Mouse (Mus musculus): ENCODE results near the gene Ier2. TPM values are rescaled to one million over a fixed set of nuclear protein-coding genes. Genes with fewer than 3 reads are reported as not detected.

The Ier2 gene
- polyA plus RNA-seq, 1 experiment from 2014 or later = 80.6 TPM

DNA sequence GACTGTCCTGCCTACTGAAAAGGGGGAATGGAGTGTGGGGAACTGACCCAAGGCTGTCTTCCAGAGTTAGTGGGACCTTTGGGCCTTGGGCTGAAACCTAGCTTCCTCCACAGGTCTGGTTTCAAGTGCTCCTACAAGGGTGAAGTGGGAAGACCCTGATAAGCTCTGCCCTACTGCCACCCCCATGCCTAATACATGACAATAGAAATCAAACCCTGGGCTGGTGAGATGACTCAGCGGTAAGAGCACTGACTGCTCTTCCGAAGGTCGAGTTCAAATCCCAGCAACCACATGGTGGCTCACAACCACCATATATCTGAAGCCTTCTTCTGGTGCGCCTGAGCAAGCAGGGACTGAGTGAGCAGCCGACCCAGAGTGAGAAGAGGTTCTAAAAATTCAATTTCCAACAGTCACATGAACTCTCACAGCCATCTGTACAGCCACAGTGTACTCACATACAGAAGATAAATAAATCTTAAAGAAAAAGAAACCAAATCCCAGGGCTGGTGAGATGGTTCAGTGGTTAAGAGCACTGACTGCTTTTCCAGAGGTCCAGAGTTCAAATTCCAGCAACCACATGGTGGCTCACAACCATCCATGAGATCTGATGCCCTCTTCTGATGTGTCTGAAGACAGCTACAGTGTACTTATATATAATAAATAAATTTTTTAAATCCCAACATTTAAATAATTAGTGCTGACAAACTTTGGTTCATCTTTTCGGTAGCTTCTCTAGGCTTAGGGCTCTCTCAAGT is 6.3 kb upstream of the Ier2 start:
- Histone ChIP-seq H3K9me3 (no peaks in the 10 kb centered on the region), H3K36me3 (peaks cover 56% of the 10 kb centered on the region), H3K4me2 (no peak overlapping the region), H3K27ac (0 out of 2 replicates have a peak overlapping the region, but pooled peaks have one; percentile 22), H3K4me3 (no peak overlapping the region), H3K27me3 (no peaks in the 10 kb centered on the region), H3K9ac (no peak overlapping the region), H3K4me1 (peaks cover 9% of the 10 kb centered on the region)
- ATAC-seq (ENCODE audit: insufficient number of reproducible peaks, low FRiP score, low TSS enrichment, low read depth) = no peak
- WGBS = 84% methylated on average over 6 of the region's 6 CpGs

DNA sequence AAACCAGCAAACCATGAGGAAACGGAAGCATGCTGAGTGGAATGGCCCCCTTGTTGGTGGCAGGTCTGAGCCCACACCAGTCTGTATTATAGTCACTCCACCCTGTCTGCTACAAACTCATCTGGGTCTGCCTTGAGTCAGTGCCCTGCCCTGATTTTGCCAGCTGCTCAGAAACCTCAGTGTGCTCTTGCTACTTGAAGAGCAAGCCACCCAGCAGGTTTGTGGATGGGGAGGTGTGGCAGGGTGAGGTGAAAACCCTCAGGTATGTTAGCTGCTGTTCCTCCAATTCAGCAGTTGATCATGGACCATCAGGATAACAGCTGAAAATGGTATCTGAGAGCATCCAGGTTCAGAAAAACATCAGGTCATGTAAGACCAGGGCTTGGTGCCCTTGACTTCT is 5.4 kb upstream of the Ier2 start:
- H3K9ac ChIP-seq = no peak overlapping the region
- peaks cover 14% of the 10 kb centered on the region for H3K4me1 ChIP-seq
- H3K36me3 ChIP-seq = peaks cover 50% of the 10 kb centered on the region
- H3K9me3 ChIP-seq = no peaks in the 10 kb centered on the region
- H3K4me2 ChIP-seq = no peak overlapping the region
- no peak overlapping the region for H3K4me3 ChIP-seq
- no peaks in the 10 kb centered on the region for H3K27me3 ChIP-seq
- no peak for ATAC-seq (ENCODE audit: insufficient number of reproducible peaks, low FRiP score, low TSS enrichment, low read depth)
- 79% methylated on average over 1 of the region's 1 CpGs for WGBS
- peak overlapping the region; percentile 22; the same call in 1 of the 2 replicates for H3K27ac ChIP-seq

DNA sequence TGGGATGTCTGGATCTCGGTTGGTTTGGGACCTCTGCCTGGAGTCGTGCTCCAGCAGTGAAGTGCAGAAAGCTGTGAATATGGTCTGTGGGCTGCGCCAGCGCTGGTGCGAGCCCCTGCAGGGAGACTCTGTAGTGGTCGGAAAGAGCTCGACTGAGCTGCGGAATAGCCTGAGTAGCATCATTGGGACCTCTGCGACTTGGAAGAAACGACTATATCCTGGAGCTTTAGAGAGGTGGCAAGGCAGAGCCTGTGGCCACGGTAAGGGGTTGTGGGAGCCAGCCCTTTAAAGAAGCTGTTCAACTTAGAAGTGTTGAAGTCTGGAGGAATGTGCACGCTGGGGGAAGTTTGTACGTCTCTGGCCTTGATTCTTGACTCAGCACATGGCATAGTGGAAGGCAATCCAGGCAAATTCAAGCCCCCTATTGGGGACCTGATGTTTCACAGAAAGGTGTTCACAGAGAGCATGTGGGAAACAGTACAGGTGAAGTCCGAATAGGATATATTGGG is 2.8 kb upstream of the Ier2 start:
- H3K4me3 ChIP-seq = peak overlapping the region; percentile 88
- H3K4me2 ChIP-seq = peak overlapping the region; percentile 72
- ATAC-seq (ENCODE audit: insufficient number of reproducible peaks, low FRiP score, low TSS enrichment, low read depth) = no peak
- no peaks in the 10 kb centered on the region for H3K9me3 ChIP-seq
- peak overlapping the region; percentile 96 for H3K27ac ChIP-seq
- peaks cover 26% of the 10 kb centered on the region for H3K36me3 ChIP-seq
- WGBS = 2% methylated on average over 14 of the region's 14 CpGs
- H3K4me1 ChIP-seq = peaks cover 24% of the 10 kb centered on the region
- peak overlapping the region; percentile 55 for H3K9ac ChIP-seq
- no peaks in the 10 kb centered on the region for H3K27me3 ChIP-seq

DNA sequence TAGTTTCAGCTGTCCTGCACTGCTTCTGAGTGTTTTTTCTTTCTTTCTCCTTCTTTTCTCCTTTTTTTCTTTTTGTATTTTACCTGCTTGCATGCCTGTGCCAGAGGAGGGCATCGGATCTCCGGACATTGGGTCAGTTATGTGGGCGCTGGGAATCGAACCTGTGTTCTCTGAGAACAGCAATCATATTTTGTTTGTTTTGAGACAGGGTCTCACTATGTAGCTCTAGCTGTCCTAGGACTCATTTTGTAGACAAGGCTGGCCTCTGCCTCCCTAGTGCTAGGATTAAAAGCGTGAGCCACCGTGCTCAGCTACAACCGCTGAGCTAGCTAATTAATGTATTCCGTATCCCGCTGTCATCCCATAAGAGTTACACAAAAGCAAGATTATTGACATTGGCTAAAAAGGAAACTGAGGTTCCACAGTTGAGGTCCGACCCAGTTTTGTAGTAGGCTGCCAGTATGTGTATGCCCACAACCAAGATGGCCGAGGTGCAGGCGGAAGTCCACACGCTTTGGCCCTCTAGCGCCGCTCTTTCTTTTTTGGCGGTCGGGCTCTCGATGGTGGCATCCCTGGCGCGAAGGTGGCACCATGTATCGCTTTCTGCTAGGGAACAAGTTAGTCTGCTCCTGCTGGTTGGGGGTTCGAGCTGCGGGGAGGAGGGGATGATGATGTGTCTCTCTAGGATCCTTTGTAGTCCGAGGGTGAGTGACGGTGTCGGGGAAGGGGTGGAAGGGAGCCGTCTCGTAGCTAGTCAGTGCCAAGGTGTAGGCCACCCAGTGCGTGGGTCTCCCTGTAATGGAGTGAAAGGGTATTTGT is 2.1 kb upstream of the Ier2 start:
- H3K4me1 ChIP-seq = peaks cover 31% of the 10 kb centered on the region
- peak overlapping the region; percentile 55 for H3K9ac ChIP-seq
- H3K4me2 ChIP-seq = peak overlapping the region; percentile 72
- ATAC-seq (ENCODE audit: insufficient number of reproducible peaks, low FRiP score, low TSS enrichment, low read depth) = peak; percentile 50
- peak overlapping the region; percentile 96 for H3K27ac ChIP-seq
- no peaks in the 10 kb centered on the region for H3K9me3 ChIP-seq
- H3K36me3 ChIP-seq = peaks cover 21% of the 10 kb centered on the region
- under 1% methylated on average over 29 of the region's 29 CpGs for WGBS
- peak overlapping the region; percentile 88 for H3K4me3 ChIP-seq
- H3K27me3 ChIP-seq = no peaks in the 10 kb centered on the region

DNA sequence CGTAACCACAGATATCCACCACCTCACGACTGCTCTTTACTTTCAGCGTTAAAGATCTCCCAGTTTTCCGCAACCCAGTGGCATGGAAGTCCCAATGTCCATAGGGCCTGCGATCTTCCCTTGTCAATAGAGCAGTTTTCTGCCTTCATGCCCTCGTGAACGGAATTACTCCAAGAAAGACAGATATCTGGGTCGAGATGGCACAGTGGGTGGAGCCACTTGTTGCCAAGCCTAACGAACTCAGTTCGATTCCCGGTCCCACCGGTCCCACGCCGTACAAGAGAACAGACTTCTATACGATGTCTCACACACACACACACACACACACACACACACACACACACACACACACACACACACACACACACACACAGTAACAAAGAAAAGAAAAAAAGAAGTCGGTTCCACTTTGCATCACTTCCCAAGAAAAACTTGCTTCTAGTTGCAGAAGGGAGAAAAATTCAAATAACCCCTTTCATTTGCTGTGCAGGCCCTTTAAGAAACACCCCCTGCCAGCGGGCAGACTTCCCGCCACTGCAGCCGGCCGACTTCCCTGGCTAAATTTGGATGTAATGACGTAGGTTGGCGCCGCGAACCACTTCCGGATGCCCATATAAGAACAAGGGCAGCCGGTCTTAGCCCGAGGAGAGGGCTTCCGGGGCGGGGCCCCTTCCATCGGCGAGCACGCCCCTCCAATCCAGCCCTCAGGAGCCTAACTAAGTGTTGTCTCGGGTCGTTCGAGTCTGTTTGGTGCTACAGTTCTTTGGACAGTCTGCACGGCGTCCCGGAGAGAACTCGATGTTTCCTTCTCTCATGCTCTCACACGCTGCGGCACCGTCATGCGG is 1.1 kb upstream of the Ier2 start:
- 3% methylated on average over 43 of the region's 43 CpGs for WGBS
- Histone ChIP-seq H3K9me3 (no peaks in the 10 kb centered on the region), H3K36me3 (peaks cover 13% of the 10 kb centered on the region), H3K4me2 (peak overlapping the region; percentile 72), H3K4me3 (peak overlapping the region; percentile 88), H3K27ac (peak overlapping the region; percentile 96), H3K27me3 (no peaks in the 10 kb centered on the region), H3K4me1 (peaks cover 35% of the 10 kb centered on the region), H3K9ac (peak overlapping the region; percentile 51)
- ATAC-seq (ENCODE audit: insufficient number of reproducible peaks, low FRiP score, low TSS enrichment, low read depth) = peak; percentile 80

DNA sequence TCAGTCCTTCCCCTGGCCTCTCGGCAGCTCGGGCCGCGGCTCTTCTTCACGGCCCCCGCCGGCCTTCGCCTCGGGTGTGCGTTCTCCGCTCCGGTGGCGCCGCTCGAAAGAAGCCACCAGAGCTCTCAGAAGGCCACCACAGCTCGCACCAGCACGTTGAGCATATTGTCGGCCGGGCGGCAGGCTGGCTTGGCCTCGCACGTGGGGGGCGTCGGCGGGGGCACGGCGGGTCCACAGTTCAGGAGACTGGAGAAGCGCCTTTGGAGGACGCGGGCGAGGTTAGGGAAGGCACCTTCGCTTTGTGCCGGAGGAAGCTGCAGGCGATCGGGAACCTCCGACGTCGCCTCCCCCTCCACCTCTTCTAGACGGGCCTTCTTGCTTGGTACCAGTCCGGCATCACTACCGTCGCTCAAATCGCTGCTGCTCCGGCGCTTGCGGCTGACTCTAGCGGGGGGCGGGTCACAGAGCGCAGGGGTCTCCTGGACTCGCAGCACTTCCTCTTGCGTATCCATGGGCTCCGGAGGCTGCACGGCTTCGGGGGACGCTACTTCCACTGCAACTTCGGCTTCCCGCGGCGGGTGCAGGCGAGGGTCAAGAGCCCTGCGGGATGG is 586 bp downstream of the Ier2 start:
- Histone ChIP-seq H3K27ac (peak overlapping the region; percentile 96), H3K9ac (peak overlapping the region; percentile 87), H3K4me1 (peaks cover 46% of the 10 kb centered on the region), H3K27me3 (no peaks in the 10 kb centered on the region), H3K4me3 (peak overlapping the region; percentile 88), H3K36me3 (peaks cover 5% of the 10 kb centered on the region; the same call in 1 of the 2 replicates), H3K9me3 (no peaks in the 10 kb centered on the region), H3K4me2 (peak overlapping the region; percentile 72)
- ATAC-seq (ENCODE audit: insufficient number of reproducible peaks, low FRiP score, low TSS enrichment, low read depth) = no peak
- WGBS = under 1% methylated on average over 60 of the region's 61 CpGs

DNA sequence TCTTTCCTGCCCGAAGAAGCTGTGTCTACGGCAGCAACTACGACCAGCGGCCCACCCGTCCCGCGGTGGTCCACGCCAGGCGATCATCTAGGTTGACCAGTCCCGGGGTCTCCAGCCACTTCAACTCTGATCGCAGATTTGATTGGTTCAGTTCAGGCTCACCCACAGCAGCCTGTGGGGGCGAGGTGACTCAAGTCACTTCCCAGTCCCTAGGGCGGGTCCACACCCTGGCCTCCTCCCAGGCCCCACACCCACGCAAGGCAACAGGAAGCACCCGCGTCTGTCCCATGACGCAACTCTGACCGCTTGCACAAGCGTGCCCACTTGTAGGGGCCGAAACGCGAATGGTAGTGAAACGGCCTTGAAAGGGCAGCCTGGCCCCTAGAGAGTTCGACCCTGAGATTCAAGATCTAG is 1.2 kb downstream of the Ier2 start:
- ATAC-seq (ENCODE audit: insufficient number of reproducible peaks, low FRiP score, low TSS enrichment, low read depth) = no peak
- Histone ChIP-seq H3K4me3 (peak overlapping the region; percentile 88), H3K27ac (peak overlapping the region; percentile 96), H3K4me2 (peak overlapping the region; percentile 72), H3K27me3 (no peaks in the 10 kb centered on the region), H3K9me3 (no peaks in the 10 kb centered on the region), H3K4me1 (peaks cover 52% of the 10 kb centered on the region), H3K9ac (peak overlapping the region; percentile 87), H3K36me3 (no peaks in the 10 kb centered on the region)
- WGBS = under 1% methylated on average over 24 of the region's 24 CpGs

DNA sequence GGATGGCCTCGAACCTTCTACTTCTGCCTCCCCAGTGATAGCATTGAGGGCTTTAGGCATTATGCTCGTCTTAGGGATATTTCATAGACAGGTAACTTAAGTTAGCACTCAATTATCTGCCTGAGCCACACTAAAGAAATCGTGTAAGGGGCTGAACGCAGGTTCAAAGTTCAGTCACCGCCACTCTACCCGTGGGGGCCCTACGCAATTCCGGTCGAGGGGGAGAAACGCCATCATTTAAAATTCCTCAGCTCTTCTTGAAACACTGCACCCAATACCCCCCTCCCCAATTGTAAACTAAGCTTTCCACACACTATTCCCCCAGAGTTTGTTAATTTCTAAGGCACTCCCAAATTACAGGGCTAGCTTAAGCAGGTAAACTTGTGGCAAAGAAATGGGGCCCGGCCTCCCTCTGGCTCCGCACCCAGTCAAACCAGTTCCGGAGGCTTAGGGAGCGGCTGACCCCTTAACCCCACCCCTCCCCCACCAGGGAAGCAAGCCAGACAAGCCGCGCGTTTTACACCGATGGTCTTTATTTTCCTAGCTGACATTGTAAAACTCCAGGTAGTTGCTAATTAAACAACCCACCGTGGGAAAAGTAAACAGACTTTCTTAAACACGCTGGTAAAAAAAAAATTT is 1.7 kb downstream of the Ier2 start:
- H3K27ac ChIP-seq = peak overlapping the region; percentile 96
- no peaks in the 10 kb centered on the region for H3K27me3 ChIP-seq
- no peaks in the 10 kb centered on the region for H3K9me3 ChIP-seq
- H3K36me3 ChIP-seq = no peaks in the 10 kb centered on the region
- H3K4me1 ChIP-seq = peaks cover 54% of the 10 kb centered on the region
- peak overlapping the region; percentile 72 for H3K4me2 ChIP-seq
- WGBS = under 1% methylated on average over 20 of the region's 20 CpGs
- H3K9ac ChIP-seq = peak overlapping the region; percentile 87
- no peak for ATAC-seq (ENCODE audit: insufficient number of reproducible peaks, low FRiP score, low TSS enrichment, low read depth)
- H3K4me3 ChIP-seq = peak overlapping the region; percentile 88

DNA sequence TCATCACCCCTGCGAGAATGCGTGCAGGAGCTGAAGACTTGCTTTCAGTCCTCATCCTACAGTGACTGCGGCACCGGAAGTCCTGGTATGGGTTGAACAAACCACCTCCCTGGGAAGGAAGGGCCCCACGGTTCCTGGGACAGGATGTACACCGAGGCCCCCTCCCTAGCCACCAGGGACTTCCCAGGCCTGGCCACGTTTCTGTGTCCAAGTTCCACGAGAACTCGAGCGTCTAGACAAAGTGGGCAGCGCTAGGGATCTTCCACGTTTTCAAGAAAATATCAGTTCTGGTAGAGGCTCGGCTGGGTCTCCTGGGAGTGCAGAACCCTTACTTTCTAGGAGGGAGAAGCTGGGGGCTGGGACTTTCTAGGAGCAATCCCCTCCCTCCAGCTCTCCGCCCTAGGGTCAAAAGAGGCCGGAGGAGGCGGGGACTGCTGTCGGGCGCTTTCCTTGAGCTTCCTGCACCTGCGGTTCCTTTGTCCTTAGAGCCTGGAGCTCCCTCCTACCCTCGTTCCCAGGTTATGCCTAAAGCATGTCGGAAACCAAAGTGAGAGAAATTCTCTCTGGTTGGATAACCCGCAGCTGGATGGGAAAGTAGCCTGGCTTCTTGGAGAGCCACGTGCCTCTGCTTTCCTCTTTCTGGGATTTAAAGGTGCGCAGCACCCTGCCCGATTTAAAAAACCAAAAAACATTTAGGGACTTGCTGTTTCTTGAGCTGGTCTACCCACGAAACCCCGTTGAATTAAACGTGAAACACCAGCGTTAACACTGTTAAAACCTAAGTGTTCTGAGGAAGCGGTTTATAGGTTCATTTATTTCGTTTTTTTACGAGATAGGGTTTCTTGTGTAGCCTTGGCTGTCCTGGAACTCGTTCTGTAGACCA is 2.5 kb downstream of the Ier2 start:
- no peak for ATAC-seq (ENCODE audit: insufficient number of reproducible peaks, low FRiP score, low TSS enrichment, low read depth)
- Histone ChIP-seq H3K27me3 (no peaks in the 10 kb centered on the region), H3K36me3 (no peaks in the 10 kb centered on the region), H3K4me1 (peaks cover 56% of the 10 kb centered on the region), H3K4me3 (peak overlapping the region; percentile 88), H3K27ac (peak overlapping the region; percentile 96), H3K9ac (peak overlapping the region; percentile 87), H3K9me3 (no peaks in the 10 kb centered on the region), H3K4me2 (peak overlapping the region; percentile 72)
- WGBS = 3% methylated on average over 33 of the region's 33 CpGs

DNA sequence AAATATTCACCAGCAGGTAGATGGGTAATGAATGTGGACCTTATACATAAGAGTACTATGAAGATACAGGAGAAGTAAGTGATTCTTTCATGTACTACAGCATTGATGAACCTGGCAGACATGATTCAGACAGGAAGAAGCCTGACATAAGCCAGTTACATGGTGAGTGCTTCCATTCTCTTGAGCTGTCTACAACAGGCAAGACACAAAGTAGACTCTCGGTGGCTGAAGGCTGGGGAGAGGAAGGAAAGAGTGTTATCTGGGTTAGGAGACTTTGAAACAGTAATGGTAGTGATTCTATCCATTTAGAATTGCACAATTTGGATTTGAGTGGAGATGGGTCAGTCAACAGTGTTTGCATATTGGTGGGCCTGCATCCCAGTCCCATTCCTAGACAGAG is 3.7 kb downstream of the Ier2 start:
- H3K9ac ChIP-seq = no peak overlapping the region
- no peak for ATAC-seq (ENCODE audit: insufficient number of reproducible peaks, low FRiP score, low TSS enrichment, low read depth)
- H3K27ac ChIP-seq = 0 out of 2 replicates have a peak overlapping the region, but pooled peaks have one; percentile 96
- H3K36me3 ChIP-seq = no peaks in the 10 kb centered on the region
- 76% methylated on average over 1 of the region's 1 CpGs for whole genome bisulfite sequencing
- no peak overlapping the region for H3K4me3 ChIP-seq
- no peaks in the 10 kb centered on the region for H3K27me3 ChIP-seq
- H3K9me3 ChIP-seq = no peaks in the 10 kb centered on the region
- peaks cover 63% of the 10 kb centered on the region for H3K4me1 ChIP-seq
- no peak overlapping the region for H3K4me2 ChIP-seq
